Mouse (Mus musculus) kidney, postnatal 0 days (tissue): ENCODE data around the gene Pigk. TPM values are rescaled to one million over a fixed set of nuclear protein-coding genes. Genes with fewer than 3 reads are reported as not detected.

Experiments used
- ATAC-seq: fragments of 200-750 bp; cut with Nextera tagmentation; replicated peaks from 2 replicates; pipeline ENCODE4 v1.8.0; 2017; ENCODE audit warnings: low read depth, moderate number of reproducible peaks, moderate TSS enrichment, moderate library complexity; ENCODE audit not compliant: low FRiP score
- DNase-seq: peaks from one replicate; pipeline ENCODE4 v3.0.0-alpha.2; 2016; ENCODE audit warnings: low spot score
- H3K27ac ChIP-seq: fragments of 300-500 bp; sonication (generic); 2 replicates; pipeline ENCODE4 v1.5.1; 2014; ENCODE audit warnings: mild to moderate bottlenecking
- H3K27me3 ChIP-seq: fragments of 300-500 bp; sonication (generic); 2 replicates; pipeline ENCODE4 v1.6.1; 2014; ENCODE audit warnings: low read length, mixed read lengths; ENCODE audit not compliant: insufficient read depth
- H3K36me3 ChIP-seq: fragments of 300-500 bp; sonication (generic); 2 replicates; pipeline ENCODE4 v1.6.1; 2014; ENCODE audit warnings: low read length, mixed read lengths; ENCODE audit not compliant: insufficient read depth
- H3K4me1 ChIP-seq: fragments of 300-500 bp; sonication (generic); replicated peaks from 2 replicates; pipeline ENCODE4 v1.6.1; 2014; ENCODE audit warnings: antibody characterized with exemption, low read length, mixed read lengths; ENCODE audit not compliant: insufficient read depth
- H3K4me2 ChIP-seq: fragments of 300-500 bp; sonication (generic); 2 replicates; pipeline ENCODE4 v1.6.1; 2014; ENCODE audit warnings: mild to moderate bottlenecking, low read length, moderate library complexity, mixed read lengths
- H3K4me3 ChIP-seq: fragments of 300-500 bp; sonication (generic); replicated peaks from 2 replicates; pipeline ENCODE4 v1.5.1; 2014; ENCODE audit warnings: low read depth, low read length
- H3K9ac ChIP-seq: fragments of 300-500 bp; sonication (generic); 2 replicates; pipeline ENCODE4 v1.6.1; 2014; ENCODE audit warnings: low read depth, low read length
- H3K9me3 ChIP-seq: fragments of 300-500 bp; sonication (generic); replicated peaks from 2 replicates; pipeline ENCODE4 v1.6.1; 2016; ENCODE audit warnings: low read length, inconsistent platforms, mixed read lengths
- CTCF ChIP-seq: IDR thresholded peaks from 2 replicates; pipeline ENCODE4 v1.5.1; 2016; ENCODE audit warnings: antibody characterized with exemption, low read depth, mild to moderate bottlenecking, moderate library complexity
- WGBS: fragments of 180-500 bp; shearing (Covaris S2); extraction: QIAGEN DNeasy Blood & Tissue Kit; methylation state at CpG from one replicate; pipeline ENCODE4 v1.1.7; 2014; 5-methylcytosine and 5-hydroxymethylcytosine counted together
- polyA plus RNA-seq: library from polyadenylated mRNA; unstranded; fragments of >200 nt; fragmentation: Nextera tagmentation; extraction: Ambion mirVana; gene quantifications from 2 replicates; pipeline ENCODE4 v1.2.1, GENCODE M21; 2015

The Pigk gene
- polyA plus RNA-seq, 1 experiment from 2014 or later: 48.5 TPM

DNA sequence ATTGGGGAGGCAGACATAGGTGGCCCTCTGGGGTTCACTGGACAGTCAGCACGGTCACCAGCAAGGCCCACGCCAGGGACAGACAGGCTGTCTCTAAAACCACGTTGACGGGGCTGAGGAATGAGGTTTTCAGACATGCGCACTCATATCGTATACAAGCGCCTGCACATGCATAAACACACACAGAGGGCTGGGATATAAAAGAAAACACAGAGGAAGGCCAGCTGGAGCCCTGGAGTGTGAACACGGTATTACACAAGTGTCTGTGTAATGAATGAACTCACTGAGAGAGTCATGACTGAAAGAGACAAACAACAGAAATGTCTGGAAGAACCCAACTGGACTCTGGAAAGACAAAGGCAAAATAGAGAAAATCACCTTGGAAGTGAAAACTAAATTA is 47.8 kb downstream of the Pigk start:
- no peak overlapping the region for H3K27ac ChIP-seq
- 82% methylated on average over 8 of the region's 8 CpGs for WGBS
- H3K9me3 ChIP-seq: no peaks in the 10 kb centered on the region
- H3K4me1 ChIP-seq: no peaks in the 10 kb centered on the region
- no peak overlapping the region for H3K4me3 ChIP-seq
- H3K27me3 ChIP-seq: no peaks in the 10 kb centered on the region
- DNase-seq (no peak), ATAC-seq (no peak)
- H3K36me3 ChIP-seq: no peaks in the 10 kb centered on the region
- H3K9ac ChIP-seq: no peak overlapping the region
- no peak overlapping the region for H3K4me2 ChIP-seq
- no peak for TF ChIP-seq CTCF

DNA sequence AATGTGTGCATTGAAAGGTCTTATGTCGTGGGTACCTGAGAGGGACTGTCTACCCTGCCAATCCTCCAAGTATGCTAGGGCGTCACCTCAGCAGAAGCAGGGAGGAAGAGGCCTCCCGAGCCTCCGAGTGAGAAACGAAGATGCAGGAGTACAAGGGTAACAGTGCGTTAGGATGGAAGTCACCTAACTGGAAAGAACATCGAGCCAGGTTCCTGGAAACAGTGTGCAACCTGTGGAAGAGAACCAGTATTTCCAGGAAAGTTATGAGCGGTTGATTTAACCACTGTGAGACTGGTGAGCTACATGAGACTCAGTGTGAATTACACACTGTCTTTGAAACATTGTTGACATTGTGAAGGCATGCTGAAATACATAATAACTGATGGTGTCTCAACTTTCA is 48.4 kb downstream of the Pigk start:
- no peak for TF ChIP-seq CTCF
- H3K9ac ChIP-seq: no peak overlapping the region
- H3K4me2 ChIP-seq: no peak overlapping the region
- DNase-seq (no peak), ATAC-seq (no peak)
- H3K9me3 ChIP-seq: no peaks in the 10 kb centered on the region
- H3K4me3 ChIP-seq: no peak overlapping the region
- H3K36me3 ChIP-seq: no peaks in the 10 kb centered on the region
- WGBS: 84% methylated on average over 8 of the region's 8 CpGs
- H3K4me1 ChIP-seq: no peaks in the 10 kb centered on the region
- no peak overlapping the region for H3K27ac ChIP-seq
- no peaks in the 10 kb centered on the region for H3K27me3 ChIP-seq

DNA sequence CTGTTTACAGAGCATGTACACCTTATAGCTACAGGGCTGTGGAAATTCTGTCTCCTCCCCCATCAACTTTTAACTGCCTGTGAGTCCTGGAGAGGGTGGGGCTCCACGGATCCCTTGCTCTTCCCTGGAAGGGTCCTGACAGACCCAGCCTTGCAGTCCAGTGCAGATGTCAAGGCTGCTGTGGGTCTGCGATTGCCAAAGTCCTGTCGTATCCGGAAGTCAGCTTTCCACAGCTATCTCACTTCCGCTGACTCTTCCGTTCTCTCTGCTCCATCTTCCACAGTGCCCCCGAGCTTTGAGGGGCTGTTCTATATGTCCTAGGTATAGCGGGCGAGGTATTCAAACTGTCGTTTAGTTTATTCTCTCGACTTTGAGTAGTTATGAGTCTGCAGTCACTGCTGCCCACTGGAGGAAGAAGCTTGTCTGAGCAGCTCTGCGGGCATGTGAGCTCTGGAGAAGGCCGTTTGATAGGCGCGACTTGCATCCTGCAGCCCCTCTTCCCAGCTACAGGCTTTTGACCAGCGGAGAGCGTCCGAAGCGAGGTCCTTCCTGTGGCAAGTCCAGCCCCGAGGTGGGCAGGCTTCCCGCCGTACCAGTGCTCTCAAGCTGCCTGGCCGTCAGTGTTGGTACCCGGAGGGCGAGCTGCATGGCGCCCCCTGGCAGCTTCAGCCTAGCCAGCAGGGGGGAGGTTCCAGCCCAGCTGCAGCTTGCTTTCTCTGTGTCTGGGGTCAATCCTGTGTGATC is 49.4 kb downstream of the Pigk start:
- peak; percentile 49; the same call in 1 of the 2 replicates for ATAC-seq
- Histone ChIP-seq H3K4me1 (no peaks in the 10 kb centered on the region), H3K36me3 (0 out of 2 replicates have a peak, but pooled peaks cover 3% of the 10 kb centered on the region), H3K27me3 (no peaks in the 10 kb centered on the region), H3K4me2 (peak overlapping the region; percentile 55), H3K9me3 (no peaks in the 10 kb centered on the region), H3K9ac (0 out of 2 replicates have a peak overlapping the region, but pooled peaks have one; percentile 32), H3K4me3 (peak overlapping the region; percentile 30), H3K27ac (no peak overlapping the region; the same call in 1 of the 2 replicates)
- peak; percentile 59 for TF ChIP-seq CTCF
- WGBS: 26% methylated on average over 26 of the region's 26 CpGs
- DNase-seq: peak; percentile 49

DNA sequence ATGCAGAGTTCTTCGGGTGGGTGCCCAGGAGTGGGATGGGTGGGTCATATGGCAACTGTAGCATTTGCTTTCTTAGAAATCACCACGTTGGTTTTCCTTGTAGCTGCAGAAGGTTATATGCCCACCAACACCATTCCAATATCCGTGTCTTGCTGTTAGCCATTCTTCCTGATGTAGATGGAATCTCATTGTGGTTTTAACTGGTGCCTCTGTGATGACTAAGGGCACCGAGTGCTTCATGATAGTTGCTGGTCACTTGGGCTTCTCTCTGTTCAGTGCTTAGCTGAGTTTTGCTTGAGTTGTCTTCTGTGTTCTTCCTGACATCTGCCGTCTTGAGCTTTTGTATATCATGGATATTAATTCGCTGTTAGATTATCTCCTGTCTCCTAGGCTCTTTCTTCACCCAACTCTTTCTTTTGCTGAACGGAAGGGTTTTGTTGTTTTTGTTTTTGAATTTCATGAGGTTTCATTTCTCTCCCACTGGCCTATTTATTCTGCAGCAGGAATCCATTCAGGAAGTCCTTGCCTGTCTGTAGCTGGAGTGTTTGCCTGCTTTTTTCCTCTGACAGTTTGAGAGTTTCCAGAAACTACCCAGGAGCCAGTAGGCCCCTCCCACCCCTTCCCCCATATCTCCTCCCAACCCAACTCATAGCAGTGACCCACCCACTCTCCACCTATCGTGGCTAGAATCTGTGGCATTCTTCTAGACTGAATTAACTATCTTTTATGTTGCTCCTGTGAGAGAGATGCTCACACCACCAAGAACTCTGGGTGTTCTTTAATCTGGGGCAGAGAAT is 50.8 kb downstream of the Pigk start:
- 76% methylated on average over 8 of the region's 8 CpGs for WGBS
- no peak overlapping the region for H3K4me3 ChIP-seq
- no peaks in the 10 kb centered on the region for H3K4me1 ChIP-seq
- no peak overlapping the region for H3K9ac ChIP-seq
- no peak overlapping the region for H3K27ac ChIP-seq
- H3K4me2 ChIP-seq: no peak overlapping the region
- TF ChIP-seq CTCF: no peak
- ATAC-seq (no peak), DNase-seq (no peak)
- H3K36me3 ChIP-seq: 0 out of 2 replicates have a peak, but pooled peaks cover 11% of the 10 kb centered on the region
- H3K9me3 ChIP-seq: no peaks in the 10 kb centered on the region
- no peaks in the 10 kb centered on the region for H3K27me3 ChIP-seq

DNA sequence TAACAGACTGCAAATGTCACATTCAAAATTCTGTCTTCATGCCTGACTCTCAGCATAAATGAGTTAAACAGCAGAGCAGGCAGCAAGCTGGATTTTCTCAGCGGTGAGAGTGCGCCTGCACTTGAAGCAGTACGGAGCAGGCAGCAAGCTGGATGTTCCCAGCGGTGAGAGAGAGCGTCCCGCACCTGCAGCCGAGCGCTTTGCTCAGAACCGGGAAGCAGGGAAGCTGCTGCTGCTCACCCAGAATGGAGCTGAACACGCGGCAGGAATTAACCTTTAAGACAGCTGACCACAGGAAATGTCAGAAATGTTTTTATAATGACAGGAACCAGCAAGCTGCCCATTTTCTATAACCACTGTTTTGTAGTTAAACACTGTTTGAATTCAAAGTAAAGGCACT is 53.6 kb downstream of the Pigk start:
- no peak for TF ChIP-seq CTCF
- DNase-seq: no peak
- WGBS: 68% methylated on average over 11 of the region's 11 CpGs

DNA sequence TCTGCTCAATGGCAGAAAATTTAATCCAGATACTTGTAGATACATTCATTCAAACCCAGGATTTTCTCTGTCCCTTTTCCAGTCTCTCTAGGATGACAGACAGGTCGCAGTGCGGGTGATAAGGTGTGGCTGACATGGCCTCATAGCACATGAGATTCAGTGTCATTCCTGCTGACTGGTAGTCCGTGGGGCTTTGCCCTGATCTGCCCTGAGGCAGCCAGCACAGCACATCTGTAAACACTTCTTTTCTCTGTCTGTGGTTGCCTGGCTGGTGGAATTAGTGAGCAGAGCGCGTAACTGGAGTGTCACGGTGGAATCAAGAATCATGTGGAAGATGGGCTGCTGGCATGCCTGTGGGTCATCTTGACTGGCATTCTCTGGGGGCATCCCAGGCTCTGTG is 56.2 kb downstream of the Pigk start:
- H3K27ac ChIP-seq: no peak overlapping the region
- no peak for TF ChIP-seq CTCF
- H3K27me3 ChIP-seq: no peaks in the 10 kb centered on the region
- 85% methylated on average over 6 of the region's 6 CpGs for WGBS
- H3K9ac ChIP-seq: no peak overlapping the region
- H3K4me3 ChIP-seq: no peak overlapping the region
- H3K9me3 ChIP-seq: no peaks in the 10 kb centered on the region
- H3K4me1 ChIP-seq: no peaks in the 10 kb centered on the region
- H3K4me2 ChIP-seq: no peak overlapping the region
- ATAC-seq: no peak
- DNase-seq: no peak
- H3K36me3 ChIP-seq: 0 out of 2 replicates have a peak, but pooled peaks cover 11% of the 10 kb centered on the region

More for the DNA sequence above, 53.6 kb downstream of the Pigk start:
- Histone ChIP-seq H3K4me2 (no peak overlapping the region), H3K4me1 (no peaks in the 10 kb centered on the region), H3K27me3 (no peaks in the 10 kb centered on the region), H3K9me3 (no peaks in the 10 kb centered on the region), H3K36me3 (0 out of 2 replicates have a peak, but pooled peaks cover 11% of the 10 kb centered on the region), H3K27ac (no peak overlapping the region), H3K9ac (no peak overlapping the region), H3K4me3 (no peak overlapping the region)
- no peak for ATAC-seq
